Mouse (Mus musculus): ENCODE results near the gene Rnf157.
A peak's percentile ranks its signal among the peaks of the same experiment; 100 is the strongest.

The Rnf157 gene

DNA sequence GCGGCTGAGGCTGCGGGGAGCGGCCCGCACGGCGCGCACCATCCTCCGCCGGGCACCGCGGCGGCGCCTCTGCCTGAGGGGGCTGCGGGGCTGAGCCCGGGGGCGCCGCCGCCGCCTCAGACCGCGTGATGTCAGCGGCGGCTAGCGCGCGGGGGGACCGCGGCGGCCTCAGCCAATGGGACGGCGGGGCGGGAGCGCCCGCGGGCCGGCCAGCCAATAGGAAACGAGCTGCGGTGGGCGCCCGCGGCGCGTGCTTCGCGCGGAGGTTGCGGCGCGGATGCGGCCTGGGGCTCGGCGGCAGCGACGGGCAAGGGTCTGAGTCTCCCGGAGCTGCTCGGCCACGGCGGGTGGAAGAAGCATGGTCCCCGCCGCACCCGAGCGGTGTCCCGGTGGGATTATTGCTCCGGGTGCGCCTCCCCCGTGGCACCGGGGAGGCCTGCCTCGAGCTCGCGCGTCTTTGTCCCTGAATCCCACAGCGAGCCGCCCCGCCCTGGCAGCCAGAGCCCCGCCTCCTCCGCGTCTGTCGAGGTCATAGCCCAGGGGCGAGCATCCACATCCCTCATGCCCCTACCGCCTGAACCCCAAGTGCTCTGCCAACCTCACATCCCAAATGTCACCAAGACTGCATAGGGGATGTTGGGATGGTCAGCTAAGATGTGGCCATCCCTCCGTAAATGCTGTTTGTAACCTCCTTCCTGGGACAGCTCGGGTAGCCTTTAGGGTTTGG lies at the start of gene Rnf157:
TSS of gene Rnf157 (minus strand) at position 129 of the 727 bp plus-strand sequence.
- DNase-seq (ENCODE audit: low spot score) = no peak

DNA sequence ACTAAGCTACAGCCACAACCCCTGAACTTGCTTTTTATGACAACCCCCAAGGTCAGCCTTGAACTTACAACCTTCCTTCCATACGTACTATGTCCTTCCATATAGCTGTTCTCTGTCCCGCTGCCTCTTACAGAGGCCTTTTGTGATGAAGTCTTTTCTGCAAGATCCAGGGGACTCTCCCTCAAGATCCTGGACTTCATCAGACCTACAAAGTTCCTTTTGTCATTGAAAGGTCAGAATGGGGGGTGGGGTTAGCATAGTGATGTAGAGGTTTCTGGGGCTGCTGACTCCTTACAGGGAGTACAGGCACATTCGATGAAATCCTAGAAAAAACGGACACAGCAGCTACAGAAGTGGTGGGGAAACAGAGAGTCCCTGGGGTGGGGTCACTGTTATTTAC lies 47.0 kb upstream of the Rnf157 start:
- DNase-seq (ENCODE audit: low spot score) = no peak

DNA sequence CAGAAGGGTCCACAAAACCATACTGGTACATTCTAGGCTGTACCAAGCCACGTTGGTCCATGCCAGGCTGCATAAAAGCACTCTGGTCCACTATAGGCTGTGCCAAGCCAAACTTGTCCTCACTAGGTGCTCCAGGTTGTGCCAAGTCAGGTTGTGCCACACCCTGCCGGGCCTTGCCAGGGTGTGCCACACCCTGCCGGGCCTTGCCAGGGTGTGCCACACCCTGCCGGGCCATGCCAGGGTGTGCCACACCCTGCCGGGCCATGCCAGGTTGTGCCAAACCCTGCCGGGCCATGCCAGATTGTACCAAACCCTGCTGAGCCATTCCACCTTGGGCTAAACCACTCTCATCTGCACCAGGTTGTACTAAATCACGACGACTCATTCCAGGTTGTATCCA lies 43.4 kb upstream of the Rnf157 start:
- no peak for DNase-seq (ENCODE audit: low spot score)

DNA sequence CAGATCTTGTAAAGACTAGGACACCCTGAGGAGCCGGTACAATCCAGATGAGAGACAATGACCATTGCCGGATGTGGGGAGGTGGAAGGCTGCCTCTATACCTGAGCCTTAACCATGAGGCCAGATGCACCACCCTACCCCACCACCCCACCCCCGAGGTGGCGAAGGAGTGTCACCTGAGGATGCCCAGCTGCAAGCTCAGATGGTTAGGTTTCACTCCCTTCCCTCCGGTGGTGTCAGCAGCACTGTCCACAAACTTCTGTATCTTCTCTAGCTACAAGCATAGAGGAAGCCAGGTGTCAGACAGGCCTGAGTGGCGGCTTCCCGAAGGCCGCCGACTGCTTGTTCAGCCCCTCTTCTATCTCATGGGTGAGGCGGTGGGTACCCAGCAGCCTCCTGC lies 41.1 kb upstream of the Rnf157 start:
- DNase-seq (ENCODE audit: low spot score) = no peak

DNA sequence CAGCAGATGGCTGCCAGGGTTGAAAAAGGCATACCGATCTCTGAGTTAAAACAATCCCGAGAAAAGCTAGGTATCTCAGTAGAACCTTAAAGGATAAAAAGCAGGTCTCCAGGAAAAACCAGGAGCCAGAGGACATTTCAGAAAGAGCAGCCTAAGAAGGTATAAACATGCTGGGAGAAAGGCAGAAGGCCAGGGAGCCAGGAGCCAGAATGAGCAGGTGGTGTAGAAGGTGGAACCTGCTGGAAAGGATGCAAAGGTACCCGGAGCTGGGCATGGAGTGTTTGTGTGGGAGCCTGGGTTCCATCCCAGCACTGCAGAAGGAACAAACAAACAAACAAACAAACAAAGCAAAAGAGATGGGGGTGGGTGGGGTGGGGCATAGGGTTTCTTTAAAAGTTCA lies 36.5 kb upstream of the Rnf157 start:
- no peak for DNase-seq (ENCODE audit: low spot score)

DNA sequence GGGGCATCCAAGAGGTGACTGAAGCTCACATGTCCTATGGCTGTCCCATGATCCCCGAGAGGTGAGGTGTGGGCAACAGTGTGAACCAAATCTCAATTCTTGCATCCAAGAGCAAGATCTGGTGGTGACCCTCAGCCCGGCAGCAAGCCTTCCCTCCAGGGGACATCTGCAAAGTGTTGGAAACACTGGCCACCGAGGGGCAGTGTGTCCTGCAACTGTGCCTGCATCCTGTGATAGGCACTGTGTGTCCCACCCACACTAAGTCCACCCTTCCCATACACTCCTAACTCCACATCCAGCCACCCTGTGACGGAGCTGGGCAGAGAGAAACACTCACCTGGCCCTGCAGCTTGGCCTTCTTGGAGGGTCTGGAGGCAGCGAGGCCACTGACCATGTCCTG lies 35.0 kb upstream of the Rnf157 start:
- DNase-seq (ENCODE audit: low spot score) = no peak

DNA sequence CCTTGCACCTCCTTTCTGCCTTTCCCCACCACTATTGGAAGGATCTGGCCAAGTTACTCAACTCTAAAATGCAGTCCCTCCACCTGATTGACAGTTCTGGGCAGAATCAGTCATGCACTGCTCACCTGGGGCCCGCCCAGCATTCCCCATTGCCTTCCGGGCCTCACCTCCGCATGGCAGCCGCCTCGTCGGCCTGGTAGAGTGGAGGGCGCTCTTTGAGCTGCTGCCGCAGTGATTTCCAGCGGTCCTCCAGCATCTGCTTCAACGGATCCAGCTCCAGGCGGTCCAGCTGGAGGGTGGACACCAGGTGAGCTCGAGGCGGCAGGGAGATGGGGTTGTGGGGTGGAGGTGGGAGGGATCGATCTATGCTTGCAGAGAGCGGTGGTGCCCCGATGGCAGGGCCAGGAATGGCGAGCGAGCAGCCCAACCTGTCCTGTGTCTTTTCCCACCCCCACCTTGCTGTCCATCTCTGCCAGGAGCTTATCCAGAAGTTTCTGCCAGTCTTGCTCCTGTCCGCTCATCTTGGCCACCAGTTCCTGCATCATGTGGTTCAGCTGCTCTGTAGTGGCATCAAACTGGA lies 33.6 kb upstream of the Rnf157 start:
- no peak for DNase-seq (ENCODE audit: low spot score)

DNA sequence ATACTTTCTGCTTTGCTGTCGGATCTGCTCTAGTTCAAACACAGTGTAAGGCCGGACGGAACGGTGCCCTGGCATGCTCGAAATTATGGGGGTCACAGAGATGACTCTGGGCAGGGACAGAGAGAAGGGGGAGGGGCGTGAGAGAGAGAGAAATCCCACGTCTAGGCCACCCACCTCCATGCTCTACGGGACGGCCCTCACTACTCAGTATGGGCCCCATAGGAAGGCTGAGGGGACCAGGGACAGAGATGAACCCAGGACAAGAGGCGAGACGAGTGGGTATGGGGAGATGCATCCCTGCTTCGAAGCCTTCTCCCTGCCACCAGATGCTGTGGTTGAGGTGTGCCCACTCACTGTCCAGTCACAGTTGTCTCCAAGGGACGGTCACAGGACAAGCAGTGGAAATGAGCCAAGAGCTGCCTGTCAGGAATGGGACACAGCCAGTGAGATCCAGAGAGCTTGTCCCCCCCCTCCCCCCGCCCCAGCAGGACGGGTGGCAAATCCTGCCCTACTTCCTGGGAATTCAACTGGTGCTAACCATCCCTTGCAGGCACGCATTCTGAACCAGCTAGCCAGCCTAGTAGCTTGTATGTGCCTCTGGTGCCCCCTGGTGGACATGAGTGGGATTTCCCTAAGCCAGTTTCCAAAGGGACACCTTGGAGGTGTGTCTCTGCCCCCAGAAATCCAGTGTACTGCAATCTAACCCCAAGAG lies 32.9 kb upstream of the Rnf157 start:
- DNase-seq (ENCODE audit: low spot score) = peak; percentile 90

DNA sequence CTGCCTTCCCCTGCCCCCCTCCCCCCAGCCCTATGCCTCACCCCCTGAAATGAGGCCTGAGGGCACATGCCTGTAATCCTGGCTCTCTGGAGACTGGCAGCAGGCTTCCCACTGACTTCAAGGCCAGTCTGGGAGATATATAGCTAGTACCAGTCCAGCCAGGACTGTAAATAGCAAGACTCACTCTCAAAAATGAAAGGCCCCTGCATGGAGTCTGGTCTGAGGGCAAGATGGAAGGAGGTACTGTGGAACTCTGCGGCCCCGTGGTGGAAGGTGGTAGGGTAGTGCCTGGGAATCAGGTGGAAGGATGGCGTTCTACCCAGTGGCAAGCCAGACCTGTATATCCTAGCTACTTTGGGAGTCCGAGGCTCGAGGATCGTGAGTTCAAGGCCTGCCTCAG lies 31.1 kb upstream of the Rnf157 start:
- peak; percentile 42 for DNase-seq (ENCODE audit: low spot score)

DNA sequence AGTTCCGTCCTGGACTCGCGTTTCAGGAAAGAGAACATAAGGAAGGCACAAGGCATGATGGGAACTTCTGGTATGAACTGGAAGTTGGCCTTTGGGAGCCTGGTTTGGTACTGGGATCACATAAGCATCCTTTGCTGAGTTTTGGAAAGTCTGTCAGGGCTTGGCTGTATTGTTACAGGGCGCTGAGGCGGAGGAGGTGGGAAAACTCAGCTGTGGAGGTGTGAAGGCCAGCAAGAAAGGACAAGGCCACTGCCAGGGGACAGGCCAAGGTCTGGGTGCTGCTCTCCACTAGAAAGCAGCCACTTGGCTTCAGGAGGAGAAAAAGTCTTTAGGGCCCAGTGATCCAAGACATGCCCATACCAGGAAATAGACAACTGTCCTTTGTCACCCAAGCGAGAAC lies 30.5 kb upstream of the Rnf157 start:
- no peak for DNase-seq (ENCODE audit: low spot score)

DNA sequence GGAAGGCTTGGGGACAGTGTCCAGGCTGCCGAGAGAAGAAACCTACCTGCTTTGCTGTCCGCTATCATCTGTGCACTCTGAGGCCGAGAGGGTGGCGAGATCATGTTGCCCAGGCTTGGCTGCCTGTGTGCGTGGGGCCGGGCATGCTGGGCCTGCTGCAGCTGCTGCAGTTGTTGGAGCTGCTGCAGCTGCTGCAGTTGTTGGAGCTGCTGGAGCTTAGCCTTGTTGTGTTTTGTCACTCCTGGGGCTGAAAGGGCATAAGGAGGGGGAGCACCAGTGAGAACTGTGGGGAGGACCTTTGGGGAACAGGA lies 30.0 kb upstream of the Rnf157 start:
- DNase-seq (ENCODE audit: low spot score) = no peak

DNA sequence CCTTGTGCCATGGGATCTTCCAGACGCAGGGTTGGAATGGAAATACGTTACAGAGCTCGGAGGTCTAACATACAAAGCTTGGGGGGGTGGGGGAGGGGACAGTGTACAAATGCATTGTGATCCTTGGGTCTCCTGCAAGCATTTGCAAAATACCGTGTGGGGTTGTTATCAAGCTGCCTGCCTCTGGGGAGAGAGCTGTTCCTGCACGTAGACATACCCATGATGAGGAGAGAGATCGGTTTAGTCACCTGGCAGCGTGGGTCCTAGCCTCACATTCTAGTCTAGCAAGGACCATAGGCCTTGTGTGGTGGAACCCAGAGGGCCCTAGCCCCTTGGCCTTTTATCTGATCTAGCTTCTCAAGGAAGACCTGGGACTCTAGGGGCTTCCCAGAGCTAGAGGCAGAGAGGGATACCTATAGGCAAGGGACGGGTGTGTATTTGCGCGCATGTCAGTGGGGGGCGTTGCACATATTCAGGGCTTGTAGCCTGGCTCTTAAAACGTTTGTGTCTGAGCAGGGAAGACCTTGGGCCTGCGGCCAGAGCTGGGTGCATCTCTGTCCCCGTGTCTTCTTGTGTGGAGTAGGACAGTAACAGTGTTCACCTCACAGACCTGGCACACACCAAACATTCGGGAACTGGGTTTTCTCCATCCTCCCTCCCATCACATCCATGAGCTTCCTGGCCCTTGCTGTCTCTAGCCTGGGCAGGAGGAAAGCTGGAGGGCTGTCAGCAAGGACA lies 29.5 kb upstream of the Rnf157 start:
- no peak for DNase-seq (ENCODE audit: low spot score)

DNA sequence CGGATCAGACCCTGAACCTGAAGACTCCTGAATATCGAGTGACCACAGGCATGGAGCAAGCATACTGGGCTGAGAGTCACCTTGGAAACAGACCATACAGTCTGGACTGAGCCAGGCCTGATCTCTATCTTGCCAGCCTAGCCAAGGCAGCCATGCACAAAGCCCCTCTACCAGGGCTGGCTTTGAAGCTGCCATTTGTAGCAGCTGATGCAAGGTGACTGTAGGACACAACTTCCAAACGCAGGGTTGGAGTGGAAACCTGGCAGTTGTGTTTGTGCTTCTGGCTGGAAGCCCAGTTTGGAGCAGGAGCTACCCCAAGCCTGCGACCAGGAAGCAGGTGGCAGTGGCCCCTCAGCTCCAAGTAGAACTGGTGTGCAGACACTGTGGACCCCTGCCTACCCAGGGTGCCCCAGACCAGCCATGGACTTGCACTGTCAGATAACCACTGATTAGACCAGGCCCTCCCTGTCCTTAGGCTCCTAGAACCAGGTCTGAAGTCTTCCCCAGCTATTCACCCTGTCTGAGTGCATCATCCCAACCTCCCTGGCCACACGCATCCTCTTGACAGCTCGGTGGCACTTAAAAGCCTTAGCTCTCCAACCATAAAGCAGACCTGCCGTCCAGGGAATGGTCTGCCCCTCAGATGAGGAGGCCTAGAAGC lies 27.7 kb upstream of the Rnf157 start:
- DNase-seq (ENCODE audit: low spot score) = no peak

DNA sequence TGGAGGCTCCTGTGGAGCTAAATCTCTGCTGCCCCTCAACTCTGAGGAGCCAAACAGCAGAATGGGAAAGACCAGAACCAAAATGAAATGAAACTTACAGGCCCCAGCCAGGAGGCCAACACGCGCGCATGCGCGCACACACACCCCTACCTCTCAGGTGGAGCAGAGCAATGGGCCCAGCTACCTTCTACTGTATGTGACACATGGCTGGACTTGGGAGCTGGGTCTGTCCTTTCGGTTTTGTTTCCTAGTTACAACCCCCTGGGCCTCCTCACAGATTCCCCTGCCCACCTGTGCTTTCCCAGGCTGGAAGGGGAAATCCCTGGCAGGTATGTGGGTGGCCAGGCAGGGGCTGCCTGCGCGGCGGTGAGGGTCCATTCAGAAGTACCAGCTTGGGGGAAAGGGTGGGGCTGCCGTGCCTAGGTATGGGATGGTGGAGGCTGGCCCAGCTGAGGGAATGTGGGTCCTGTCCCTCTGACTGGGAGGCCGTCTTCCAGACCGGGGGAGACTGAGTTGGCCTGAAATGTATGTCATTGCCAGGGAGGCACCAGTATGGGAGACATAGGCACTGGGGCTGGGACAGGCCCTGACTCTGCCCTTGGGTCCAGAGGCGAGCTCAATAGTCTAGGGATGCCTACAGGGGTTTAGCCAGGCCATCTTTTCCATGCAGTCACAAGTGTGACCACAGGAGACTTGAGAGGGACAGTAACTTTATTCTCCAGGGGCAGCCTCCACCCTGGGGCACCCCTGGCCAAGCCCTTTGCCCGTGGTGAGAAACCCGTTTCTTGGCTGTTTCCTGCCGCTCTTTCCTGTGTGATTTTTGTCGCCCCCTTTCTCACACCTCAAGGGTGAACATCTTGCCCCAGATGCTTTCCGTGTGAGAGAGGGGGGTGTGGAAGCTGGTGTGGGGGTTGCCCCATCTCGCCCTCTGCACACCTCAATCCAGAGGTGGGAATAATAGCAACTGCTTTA lies 26.7 kb upstream of the Rnf157 start:
- no peak for DNase-seq (ENCODE audit: low spot score)

DNA sequence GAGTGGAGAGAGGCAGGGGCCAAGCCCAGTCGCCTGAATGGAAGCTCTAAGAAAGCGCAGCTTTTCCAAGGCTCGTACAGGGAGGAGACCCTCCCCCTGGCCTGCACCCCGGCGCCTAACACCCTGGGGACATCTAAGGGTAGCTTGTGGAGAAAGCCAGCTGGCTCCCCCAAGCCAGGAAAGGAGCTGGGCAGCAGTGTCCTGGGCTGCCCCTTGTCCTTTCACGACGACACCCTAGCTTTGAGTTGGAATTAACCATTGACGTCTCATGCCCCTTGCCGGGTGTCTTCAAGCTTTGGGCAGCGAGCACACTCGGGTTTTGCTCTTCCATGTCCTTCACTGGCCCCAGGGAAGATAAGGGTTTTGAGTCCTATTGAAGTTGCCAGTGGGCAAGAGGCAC lies 24.7 kb upstream of the Rnf157 start:
- DNase-seq (ENCODE audit: low spot score) = no peak

DNA sequence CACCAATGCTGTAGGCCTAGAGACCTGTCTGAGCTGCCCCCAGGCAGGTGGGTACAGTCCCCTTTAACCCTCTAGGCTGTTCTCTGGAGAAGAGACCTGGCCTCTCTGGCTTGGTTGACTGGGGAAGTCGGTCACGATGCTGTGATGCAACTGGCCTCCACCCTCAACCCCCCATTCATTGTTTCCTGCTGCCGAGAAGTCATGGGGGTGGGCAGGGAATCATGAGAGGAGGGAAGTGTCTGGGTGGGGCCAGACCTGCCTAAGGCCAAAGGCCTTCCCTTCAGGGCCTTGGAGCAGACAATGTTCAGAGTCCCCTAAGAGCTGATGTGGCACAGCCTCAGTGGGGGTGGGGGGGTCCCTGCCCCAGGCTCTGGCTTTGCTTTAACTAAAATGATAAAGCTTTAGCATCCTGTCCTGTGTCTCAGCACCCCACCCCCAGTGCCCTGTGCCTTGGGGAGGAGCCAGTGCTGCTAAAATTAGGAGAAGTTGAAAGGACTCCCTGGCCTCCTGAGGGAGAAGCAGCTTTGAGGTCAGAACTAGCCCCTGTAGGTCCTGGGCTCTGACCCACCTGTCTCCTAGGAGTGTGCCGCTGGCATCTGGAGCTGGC lies 24.0 kb upstream of the Rnf157 start:
- no peak for DNase-seq (ENCODE audit: low spot score)

DNA sequence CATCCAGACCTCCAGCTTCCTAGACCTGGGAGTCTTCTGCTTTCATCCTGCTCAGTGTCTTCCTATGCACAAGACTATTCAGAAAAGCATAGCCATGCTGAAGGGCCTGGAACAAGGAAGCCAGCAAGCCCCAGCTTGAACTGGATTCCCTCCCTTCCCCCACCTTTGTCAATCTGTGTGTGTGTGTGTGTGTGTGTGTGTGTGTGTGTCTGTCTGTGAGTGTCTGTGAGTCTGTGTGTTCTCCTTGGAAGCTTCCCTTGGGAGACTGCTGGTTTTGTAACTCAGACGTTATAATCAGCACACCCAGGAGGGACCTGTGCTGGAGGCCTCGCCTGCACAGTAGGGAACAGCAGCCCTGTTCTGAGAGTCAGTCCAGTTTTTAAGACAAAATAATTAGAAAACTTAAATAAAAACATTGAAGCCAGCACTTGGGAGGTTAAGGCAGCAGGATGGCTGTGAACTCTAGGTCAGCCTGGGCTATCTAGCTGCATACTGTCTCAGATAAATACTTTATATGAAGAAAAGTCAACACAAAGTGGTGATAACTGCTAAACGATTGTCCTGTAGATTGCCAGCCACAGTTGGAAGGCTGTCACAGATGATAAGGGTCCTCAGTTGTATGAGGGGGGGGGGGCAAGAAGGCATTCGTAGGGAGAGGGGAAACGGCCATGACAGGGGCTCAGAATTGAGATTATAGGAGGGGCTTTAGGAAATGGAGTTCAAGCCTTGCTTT lies 23.3 kb upstream of the Rnf157 start:
- DNase-seq (ENCODE audit: low spot score) = peak; percentile 37

DNA sequence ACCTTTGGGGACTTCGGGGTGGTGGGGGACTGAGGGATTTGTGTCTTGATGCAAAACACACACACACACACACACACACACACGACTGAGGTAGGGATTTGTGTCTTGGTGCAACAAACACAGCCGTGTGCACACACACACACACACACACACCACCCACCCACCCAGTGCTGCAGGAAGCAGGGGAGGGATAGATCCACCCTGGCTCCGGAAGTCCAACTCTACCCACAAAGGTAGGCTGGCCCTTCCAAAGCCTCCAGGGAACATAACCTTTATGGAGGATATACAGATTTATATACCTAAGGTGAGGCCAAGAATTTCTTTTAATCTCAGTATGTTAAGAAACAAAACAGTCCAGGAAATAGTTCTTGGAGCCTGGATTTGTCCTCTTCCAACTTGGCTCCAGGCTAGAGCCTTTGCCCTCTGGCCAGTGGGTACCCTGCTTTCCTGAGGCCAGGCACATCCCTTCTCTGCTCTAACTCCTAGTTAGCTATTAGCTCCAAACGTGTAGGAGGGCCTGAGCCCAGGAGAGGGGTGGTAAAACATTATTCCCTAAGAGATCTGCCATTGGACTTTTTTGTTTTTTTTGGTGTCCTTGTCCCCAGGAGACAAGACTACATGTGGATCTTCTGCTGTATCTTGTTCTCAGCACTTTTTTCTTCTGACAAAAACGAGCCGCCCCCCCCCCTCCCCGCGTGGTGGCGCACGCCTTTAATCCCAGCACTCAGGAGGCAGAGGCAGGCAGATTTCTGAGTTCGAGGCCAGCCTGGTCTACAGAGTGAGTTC lies 22.3 kb upstream of the Rnf157 start:
- DNase-seq (ENCODE audit: low spot score) = peak; percentile 25

DNA sequence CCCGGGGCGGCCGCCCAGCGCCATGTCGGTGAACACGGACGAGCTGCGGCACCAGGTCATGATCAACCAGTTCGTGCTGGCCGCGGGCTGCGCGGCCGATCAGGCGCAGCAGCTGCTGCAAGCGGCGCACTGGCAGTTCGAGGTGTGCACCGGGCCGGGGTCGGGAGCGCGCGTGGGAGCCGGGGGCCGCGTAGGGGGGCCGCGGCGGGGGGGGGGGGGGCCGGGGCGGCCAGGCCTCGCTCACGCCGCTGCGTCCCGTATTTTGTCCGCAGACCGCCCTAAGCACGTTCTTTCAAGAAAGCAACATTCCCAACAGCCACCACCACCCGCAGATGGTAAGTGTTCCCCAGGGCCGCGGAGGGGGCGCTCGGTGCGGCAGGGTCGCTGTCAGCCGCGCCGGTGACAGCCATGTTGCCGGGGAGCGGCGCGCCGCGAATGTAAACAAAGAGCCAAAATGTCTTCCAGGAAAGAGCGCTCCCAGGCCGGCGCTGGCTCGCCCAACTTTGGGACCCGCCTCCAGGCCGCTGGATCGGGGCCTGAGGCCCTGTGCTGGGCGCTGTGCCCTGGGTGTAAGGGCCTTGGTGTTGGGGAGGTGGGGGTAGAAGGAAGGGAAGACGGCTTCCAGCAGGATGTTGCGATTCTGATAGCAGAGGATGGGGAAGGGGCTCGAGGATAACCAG lies 21.6 kb upstream of the Rnf157 start:
- peak; percentile 81 for DNase-seq (ENCODE audit: low spot score)
